Mouse (Mus musculus) heart, adult 9 months (tissue): ENCODE results near the gene Wipf1.
A peak's percentile ranks its signal among the peaks of the same experiment; 100 is the strongest.
"Not testable (repeated sequence)": the region's sequence is repeated elsewhere in the genome, so short reads cannot be mapped to it uniquely, and the experiment has no call there.

ENCODE experiments used
- DNase-seq, 2 experiments: peaks; one replicate each; pipeline ENCODE4 v3.0.0; 2022; ENCODE audit warnings: low spot score in 2 of 2

Wipf1 gene

DNA sequence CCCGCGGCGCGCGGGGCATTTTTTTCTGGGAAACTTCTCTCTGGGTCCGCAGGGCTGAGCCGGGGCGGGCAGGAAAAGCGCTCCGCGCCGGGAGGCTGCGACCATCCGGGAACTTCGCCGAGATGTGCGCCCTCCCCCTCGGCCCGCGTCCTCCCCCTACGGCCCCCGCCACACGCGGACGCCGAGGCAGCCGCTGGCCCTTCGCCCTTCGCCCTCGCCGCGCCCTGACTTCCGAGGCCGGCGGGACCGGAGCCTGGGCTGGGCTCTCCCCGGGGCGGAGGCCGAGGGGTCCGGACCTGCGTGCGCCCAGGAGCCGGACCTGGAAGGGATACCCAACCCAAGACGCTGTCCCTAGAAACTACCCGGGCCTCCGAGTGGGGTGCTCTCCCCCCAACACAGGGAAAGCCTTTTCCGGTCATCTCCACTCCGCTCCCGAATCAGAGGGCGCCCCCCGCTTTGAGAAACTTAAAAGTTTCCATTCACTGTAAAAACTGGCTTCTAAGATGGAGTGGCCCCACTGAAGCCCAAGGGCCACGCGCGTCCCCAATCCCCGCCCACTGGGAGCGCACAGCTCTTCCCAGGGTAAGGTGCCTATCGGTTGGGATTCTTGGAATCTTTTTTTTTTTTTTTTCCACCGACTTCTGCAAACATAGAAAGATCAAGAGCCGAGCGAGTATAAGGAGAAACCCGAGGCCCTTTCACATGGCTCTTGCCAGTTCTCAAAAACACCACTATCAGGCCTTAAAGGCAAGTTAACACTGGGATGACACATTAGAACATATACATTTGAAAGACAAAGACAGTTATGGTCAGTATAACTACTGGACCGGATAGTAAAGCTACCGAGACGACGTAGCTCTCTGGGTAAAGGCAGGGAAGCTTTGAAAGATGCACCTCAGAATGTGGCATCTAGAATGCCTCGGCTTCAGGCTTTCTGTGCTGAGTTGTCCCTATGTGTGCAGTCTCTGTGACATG is at the start of gene Wipf1:
Gene Wipf1 (minus strand): TSS at position 379 of the 975 bp plus-strand sequence.
- peak; percentile 90 to 91 for DNase-seq

DNA sequence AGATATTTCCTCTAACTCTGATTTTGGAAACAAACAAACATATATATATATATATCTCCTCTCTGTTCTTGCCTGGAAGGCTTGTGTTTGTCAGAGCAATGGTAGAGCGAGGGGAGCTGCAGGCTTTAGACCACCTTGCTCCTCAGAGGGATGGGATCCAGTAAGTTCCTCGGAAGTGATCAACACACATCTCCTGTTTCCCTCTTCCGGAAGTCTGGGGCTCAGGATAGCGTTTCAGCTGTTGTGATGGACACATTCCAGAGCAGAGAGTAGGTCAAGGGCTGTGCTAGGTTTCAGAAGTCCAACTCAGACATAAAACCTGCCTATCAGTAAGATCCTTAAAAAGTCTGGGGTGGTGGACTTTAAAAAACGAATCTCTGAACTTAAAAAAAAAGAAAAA is 49.6 kb upstream of the Wipf1 start:
- DNase-seq: no peak

DNA sequence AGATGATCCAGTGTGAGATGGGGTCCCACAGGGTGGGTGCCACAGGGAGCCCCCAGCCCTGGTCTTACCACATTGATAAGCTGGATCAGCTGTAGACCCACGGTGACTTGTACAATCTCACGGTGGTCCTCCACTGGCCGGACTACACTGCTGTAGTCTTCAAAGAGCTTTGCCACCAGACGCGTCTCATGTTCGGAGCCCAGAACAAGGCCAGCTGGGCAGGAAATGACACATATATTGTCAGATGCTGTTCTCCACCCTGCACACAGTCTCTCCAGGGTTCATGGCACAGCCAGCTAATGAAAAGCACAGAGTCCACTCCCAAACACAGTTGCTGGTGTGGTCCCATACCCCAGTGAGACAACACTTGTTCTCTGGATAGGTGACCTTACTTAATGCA is 44.9 kb upstream of the Wipf1 start:
- DNase-seq: no peak

DNA sequence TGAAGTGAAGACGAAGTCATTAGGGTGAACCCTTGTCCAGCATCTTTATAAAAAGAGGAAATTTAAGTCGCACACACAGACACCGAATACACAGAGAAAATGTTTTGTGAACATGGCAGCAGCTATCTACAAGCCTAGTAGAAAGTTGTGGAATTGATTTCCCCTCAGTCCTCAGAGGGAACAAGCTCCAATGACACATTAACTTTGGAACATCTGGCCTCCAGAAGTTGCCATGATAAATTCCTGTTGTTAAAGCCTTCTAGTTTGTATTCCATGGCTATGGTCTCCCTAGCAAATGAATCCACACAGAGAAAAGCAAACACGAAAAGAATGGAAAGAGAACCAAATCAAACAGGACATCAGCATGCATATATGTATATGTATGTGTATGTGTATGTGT is 44.0 kb upstream of the Wipf1 start:
- no peak for DNase-seq

DNA sequence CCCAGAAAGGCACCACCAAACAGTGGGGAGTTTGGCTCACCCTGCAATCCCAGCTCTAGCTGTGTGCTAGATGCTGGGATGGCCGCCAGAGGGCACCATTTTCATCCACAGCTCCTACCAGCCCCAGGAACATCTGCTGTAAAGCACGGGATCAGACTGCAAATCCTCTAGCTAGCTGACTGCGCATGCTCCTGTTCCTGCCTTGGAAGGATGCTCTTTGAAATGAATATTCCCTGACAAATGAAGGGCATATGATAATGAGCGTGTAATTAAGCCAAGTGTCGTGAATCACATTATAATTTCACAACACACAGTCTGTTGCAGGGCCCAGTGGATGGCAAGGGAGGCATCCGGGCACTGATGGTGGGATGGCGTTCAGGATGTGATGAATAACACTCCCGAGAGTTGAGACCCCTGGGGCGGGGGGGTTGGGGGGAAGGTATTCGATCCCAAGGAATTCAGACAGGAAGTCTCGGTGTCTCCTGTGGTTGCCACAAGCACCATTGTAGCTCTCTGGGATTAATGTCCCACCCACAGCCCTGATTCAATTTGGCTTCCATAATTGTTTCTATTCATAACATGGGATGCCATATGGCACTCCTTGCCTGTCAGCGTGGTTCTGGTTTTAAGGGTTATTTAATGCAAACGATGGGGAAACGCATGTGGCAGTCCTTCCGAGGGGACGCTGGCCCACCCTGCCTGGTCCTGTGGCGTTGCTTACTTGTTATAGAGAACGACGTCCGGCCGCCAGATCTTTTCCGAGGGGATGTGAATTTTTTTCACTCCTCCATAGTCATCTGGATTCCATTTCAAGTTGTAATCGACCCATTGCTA is 43.2 kb upstream of the Wipf1 start:
- peak in 1 of 2 experiments; percentile 52 for DNase-seq

DNA sequence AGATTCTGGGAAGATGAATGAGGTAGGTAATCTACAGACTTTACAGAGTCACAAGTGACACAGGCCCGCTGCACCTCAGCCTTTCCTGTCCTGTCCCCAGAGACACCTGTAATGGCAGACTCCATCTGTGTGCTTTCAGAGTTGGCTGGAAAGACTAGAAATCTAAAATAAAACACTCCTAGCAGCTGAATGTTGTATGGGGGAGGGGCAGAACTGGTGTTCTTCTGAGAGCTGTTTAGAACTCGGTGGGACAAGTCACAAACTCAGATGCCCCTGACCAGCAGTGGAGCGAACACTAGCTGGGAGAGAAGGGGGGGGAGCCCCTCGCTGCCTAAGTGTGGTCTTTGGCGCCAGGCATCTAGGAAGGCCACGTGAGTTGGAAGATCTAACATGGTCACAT is 42.4 kb upstream of the Wipf1 start:
- DNase-seq: no peak

DNA sequence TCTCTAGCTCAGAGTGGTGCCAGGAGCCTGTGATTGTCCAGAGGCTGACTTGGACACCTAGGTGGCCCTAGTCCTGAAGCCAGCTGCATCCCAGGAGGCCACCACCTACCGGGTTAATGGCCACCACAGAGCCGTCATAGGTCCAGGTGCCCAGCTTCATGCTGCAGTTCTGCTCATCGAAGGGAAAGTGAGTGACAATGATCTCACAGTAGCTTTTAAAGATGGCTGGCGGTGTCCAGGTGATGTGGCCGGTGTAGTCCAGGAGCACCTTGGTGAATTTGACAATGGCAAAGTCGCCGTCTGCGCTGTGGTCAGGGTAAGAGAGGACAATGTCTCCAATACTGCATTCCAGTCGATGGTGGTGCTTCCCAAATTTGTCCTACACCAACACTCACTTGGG is 41.8 kb upstream of the Wipf1 start:
- DNase-seq: no peak

DNA sequence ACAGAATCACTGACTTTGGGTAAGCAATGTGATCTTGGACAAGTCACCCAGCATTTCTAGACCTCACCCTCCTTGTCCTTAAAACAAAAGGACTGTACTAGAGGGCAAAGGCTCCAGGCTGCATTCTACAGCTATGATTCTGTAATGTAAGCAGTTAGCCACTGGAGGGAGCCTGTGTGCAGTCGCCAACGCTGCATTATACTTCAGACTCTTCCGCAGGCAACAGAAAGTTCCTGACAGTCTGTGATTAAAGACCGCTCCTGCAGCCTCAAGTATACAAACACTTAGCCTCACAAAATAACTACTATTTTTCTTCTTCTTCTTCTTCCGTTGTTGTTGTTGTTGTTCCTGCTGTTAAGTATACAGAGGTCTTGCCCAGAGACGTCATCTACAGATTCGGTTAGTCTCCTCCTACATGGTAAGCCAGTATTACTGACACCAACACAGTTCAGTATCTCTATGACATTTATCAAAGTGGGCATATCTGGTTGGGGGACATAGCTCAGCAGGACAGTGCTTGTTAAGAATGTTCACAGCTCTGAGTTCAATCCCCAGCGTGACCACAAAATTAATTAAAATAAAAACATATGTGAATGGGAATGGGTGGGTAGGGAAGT is 37.6 kb upstream of the Wipf1 start:
- peak in 1 of 2 experiments; percentile 62 for DNase-seq

DNA sequence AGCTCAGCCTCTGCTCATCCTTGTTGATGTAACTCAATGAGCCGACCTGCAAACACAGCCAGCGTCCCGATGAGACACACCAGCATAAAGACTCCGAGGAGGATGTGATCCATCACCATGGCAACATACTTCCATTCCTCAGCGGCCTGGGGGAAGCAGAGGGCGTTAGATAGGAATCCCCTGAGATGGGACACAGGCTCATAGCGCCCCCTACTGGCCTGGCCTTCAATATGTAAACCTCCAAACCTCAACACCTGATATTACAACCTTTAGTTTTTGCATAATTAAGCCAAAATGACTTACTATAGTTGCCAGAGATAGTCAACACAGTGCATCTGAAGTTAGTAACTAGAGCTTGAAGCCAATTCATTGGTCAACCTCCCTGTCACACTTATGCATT is 36.6 kb upstream of the Wipf1 start:
- DNase-seq: no peak

DNA sequence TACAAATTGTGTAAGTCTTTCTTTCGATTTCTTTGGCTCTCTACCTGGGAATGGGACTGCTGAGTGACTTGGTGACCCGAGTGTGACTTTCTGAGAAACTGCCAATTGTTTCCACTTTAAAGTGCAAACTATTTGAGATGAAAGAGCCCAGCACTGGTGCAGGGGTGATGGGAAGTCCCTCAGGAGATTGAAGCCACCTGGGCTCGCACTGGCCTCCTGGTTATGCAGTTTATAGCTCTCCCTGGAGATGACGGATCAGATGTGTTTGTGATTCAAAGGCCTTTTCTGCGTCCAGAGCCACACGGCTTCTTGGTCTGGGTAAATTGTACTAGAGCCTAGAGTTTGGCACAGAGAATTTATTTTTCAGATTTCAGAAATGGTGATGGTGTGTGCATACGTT is 34.2 kb upstream of the Wipf1 start:
- DNase-seq: no peak

DNA sequence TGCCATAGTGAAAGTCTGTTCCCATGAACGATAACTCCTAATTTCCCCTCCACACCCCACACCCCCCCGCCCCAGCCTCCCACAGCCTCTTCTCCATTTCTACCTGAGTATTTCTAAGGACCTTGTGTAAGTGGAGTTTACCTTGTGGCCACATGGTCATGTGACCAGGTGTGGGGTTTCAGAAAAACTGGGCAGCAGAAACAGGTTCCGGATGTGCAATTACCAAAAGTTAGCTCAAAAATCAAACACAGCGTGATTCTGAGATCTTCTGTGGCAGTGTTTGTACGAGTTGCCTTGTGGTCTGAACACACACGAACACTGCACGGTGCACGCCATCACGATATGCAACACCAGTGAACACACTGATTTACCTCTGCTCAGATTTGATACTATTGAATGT is 33.1 kb upstream of the Wipf1 start:
- no peak for DNase-seq

DNA sequence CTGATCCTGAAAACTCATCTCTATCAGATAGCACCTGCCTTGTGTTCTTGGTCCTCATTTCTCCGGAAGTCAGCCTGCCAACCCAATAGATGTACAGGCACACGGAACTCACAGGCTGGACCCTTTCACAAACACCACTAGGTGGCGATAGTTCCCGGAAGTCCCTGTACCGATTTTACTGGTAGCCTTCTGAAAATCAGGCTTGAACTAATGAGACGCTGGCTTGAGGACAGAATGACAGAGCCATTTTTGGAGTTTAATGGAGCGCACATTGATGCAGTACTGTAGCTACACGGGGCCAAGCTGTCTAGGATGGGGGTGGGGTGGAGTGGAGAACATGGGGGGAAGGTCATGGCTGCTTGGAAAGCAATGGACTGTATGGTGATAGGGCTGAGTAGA is 32.1 kb upstream of the Wipf1 start:
- DNase-seq: no peak

DNA sequence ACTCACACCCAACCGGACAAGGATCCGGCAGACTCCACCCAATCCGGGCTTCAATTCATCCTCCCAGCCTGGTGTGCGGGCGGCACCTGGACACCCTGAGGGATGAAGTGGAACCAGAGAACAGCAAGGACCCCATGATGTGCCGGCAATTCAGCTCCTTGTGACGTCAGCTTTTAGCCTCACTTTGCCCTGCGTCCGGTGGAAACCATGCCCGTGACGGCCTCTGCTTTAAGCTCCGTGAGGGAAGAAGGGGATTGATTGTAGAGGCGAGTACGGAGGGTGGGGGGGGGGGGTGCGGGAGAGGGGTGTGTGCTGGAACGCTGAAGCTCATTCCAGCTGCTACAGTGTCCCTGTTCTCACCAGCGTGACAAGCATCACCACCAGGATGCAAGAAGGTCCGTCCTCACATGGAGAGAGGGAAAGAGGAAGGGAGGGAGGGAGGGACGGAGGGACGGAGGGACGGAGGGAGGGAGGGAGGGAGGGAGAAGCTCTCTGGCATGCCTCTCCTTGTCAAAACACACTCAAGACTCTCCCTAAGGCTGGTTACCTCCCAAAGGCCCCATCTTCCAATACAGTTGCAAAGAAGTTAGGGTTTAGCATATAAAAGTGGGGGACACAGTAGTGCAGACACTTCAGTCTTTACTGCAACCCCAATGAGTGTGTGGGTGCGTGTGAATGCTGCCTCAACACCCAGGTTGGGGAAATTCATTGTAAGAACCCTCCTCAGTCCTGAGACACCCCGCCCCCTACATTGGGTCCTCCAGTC is 31.5 kb upstream of the Wipf1 start:
- no peak for DNase-seq

DNA sequence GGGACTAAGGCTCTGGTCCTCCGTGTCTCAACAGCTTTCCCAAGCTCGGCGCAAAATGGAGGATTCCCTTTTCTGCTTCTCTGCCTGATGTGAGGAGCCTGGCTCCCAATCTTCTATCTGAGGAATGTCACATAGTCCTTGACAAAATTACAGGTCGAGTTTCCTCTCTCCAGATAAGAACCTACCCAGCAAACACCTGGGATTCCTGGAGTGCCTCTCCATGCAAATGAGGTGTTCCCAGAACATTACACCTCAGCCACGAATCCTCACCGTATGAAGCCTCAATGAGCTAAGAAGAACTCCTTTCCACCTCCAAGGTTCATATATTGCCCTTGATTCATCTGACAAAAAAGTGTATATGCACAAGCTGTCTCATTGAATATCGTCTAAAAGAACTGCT is 30.9 kb upstream of the Wipf1 start:
- no peak for DNase-seq

DNA sequence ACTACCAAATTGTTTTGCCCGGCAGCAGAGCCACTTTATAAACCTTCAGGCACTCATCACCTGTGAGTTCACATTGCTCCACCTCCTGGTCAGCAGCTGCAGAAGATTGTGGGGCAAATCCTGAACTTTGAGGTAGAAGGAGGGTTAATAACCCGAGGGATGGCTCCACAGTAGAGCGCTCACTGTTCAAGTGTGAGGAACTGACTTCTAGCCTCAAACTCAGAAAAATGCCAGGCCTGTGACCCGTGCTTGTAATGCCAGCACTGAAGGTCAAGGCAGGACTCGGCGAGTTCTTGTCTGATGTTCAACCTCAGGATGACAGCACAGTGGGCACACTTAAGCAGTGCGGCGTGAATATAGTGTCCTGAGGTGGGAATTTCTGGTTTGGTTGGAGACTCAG is 28.4 kb upstream of the Wipf1 start:
- no peak for DNase-seq

DNA sequence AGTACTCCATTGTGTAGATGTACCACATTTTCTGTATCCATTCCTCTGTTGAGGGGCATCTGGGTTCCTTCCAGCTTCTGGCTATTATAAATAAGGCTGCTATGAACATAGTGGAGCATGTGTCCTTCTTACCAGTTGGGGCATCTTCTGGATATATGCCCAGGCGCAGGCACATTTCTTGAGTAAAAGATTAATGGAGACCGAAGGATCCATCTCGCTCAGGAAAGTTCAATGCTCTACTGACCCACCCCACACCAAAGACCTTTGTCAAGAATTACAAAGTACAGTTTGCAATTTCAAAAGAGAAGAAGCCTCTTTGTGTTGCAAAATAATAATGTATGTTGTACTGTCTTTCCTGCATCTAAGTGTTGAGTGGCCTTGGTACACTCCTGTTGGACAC is 27.5 kb upstream of the Wipf1 start:
- not testable (repeated sequence) for DNase-seq

DNA sequence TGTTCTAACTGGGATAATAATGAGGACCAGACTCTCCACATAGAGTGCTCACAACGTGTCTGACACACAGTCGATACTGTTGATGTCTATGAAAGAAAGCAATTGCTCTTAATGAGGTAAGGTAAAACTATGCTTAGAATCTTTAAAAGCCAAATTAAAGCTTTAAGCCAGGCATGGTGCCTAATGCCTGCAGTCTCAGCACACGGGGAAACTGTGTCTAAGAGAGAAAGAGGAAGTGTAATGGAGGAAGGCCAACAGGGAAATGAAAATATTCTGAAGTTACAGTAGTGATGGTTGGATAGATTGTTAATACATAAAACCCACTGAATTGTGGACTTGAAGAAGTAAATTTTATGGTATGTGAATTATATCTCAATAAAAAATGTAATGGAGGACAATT is 24.9 kb upstream of the Wipf1 start:
- no peak for DNase-seq

DNA sequence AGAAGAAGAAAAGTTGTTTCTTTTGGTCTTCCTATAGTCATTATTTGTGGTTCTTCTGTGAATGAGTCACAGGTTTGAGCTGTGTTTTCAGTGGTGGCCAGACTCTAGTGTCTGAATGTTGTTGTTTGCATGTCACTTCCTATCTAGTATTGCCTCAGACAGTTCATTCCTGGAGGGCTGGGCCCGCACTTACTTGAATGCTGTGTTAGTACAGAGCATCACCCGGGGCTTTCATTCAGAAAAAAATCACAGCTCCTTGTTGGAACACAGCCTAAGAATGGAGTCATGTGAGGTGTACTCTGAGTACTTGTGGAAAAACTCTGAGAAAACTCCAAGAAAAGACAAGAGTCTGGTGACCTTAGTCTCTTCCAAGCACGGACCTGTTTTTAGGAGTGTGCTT is 23.4 kb upstream of the Wipf1 start:
- DNase-seq: no peak

DNA sequence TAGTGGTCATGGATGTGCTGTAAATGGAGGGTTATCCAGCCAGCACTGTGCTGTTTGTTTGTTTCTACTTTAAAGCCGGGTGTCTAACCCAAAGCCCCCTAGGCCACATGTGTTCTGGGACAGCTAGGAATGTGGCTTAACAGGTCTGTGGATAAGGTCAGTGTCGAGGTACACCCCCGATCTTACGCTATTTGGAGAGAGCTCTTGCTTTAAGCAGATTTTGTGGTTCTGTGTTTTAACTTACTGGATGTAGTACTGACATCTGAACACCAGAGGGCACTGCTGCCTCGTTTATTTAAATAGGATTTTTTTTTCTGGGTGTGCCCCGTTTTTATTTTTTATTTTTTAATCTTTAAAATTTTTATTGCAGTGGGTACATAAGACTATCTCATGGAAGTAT is 21.2 kb upstream of the Wipf1 start:
- no peak for DNase-seq

DNA sequence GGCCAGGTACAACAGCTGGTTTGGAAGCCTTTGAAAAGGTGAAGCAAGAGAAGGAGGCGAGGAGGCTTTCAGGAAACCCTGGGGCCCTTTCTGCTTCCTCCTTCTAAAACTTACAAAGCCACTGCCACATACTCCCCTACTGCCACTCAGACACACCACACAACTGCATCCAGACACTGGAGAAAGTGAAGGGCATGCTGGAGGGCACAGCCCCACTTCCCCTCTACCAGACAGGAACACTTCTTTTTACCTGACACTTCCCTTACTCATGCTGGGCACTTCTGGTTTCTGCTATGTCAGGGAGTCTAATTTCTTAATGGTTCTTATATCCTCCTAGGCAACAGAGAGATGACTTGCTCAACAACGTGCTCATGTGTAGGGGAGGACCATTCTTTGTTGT is 19.0 kb upstream of the Wipf1 start:
- DNase-seq: no peak

DNA sequence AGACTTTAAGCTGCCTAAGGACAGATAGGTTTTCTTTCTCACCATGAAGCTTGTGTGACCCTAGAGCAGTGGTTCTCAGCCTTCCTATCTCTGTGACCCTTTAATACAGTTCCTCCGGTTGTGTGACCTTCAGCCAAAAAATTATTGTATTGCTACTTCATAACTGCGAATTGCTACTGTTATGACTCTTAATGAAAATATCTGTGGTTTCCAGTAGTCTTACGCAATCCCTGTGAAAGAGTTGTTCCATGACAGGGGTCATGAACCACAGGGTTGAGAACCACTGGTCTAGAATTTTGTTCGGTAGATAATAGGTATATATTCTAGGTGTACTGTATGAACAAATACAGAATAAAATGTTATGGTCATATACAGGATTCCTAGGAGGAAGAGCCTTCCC is 17.7 kb upstream of the Wipf1 start:
- no peak for DNase-seq

DNA sequence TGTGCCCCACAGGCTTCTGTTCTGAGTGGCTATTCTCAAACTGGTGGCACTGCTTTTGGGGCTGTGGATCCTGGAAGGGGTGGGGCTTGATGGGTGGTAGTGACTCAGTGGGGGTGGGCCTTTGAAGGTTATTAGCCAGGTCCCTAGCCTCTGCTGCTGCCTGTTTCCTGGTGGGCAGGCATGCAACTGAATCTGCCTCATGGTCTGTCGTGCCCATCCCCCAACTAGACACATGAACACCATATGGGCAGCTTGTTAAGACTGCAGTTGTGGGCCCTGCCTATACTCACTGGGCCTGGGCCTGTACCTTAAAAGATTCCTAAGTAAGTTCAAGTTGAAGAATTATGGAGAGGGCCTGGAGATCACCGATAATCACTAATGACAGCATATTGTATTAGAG is 16.0 kb upstream of the Wipf1 start:
- no peak for DNase-seq
